Mouse (Mus musculus): ENCODE data around the gene Rem1.

- TF ChIP-seq EP300 (IDR thresholded peaks at IDR 0.05; ENCODE audit: low read depth) = no peak
- TF ChIP-seq CTCF (IDR thresholded peaks at IDR 0.05; ENCODE audit: low read depth) = no peak
Observed at GRCm38 (mm10) chr2:152599299-152599698, 27.5 kb upstream of the Rem1 start, which contains the start of gene Defb45.

Measured in heart, postnatal 0 days (tissue).